Mouse (Mus musculus): ENCODE results near the gene Saa1. TPM values are rescaled to one million over a fixed set of nuclear protein-coding genes. Genes with fewer than 3 reads are reported as not detected.
"Not testable (repeated sequence)": the region's sequence is repeated elsewhere in the genome, so short reads cannot be mapped to it uniquely, and the experiment has no call there.

The Saa1 gene
- polyA plus RNA-seq (2012) = not detected in 2 replicates

DNA sequence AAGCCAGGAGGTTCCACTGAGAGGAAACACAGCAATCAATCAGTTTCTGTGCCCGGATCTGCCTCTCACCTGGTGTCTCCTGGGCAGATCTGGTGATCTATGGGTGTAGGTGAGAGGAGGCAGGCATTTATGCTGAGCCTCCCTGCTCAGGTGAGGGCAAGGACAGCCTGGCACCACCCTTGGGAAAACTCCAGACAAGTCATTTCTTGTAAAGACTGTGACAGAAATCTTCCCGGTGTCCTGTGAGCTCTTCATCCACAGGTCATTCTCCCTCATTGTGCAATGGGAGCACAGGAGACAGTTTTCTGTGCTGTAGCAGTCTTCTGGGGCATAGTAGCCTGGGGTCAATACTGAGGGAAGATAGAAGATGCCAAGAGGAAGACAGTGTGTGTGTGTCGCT lies at the start of gene Saa1:
TSS of gene Saa1 (minus strand) at position 101 of the 400 bp plus-strand sequence.
- TF ChIP-seq GATA1 (IDR thresholded peaks at IDR 0.05; ENCODE audit: low read length) = not testable (repeated sequence)

DNA sequence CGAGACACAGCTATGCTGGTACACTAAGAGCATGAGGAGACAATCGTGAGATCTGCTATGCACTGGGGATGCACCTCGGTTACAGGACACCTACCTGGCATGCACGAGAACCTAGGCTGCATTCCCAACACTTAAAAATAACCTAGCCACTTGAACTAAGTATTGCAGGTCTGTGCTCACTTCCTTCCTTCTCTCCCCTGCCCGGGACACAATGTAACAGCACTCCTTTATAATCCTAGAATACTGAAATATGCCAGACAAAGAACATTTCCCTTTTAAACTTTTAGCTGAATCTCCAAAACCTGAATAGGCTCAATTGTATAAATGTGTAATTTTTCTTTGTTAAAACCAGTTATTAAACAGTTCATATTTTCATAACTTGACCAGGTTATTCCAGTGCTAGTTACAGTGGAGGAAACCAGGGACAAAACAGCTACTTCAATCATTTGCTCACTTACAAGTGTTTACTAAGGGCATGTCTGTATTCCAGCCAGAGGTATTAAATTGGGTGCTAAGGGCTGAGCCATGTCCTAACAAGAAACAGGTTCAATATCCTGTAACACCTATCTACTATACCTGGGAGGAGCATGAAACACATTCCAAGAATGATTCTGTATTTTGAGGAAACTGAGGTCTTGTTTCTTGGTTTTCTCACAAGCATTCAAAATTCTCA lies 46.5 kb upstream of the Saa1 start:
- no peak for TF ChIP-seq GATA1 (IDR thresholded peaks at IDR 0.05; ENCODE audit: low read length)

DNA sequence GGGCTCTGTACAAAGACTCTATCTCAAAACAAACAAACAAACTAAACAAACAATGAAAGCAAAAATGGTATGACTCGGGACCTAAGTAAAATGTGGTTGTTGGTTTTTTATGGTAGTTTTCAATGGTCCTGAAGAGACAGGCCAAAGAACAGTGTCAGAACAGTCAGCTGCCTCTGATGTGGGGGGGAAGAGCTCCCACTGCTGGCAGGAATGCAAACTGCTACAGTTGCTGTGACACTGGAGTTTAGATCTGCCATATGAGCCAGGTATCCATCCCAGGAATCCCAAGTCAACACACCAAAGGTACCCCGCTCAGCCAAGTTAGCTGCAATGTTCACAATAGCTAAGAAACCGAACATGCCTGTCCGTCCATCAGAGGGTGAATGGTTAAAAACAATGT lies 27.9 kb upstream of the Saa1 start:
- TF ChIP-seq GATA1 (IDR thresholded peaks at IDR 0.05; ENCODE audit: low read length) = no peak

DNA sequence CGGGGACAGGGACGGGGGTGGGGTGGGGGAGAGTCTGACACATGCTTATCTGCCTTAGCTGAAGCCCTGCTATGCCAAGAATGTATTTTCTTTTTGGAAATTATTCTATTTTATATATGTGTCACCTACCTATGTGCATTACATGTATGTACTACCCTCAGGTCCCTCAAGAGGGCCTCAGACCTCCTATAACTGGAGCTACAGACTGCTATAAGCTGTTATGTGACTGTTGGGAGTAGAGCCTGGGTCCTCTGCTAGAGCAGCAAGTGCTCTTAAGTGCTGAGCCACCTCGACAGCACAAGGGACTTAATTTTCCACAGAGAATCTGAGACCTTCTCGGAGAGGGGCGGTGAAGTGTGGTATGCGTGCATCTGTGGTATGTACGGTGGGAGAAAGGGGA lies 25.7 kb upstream of the Saa1 start:
- no peak for TF ChIP-seq GATA1 (IDR thresholded peaks at IDR 0.05; ENCODE audit: low read length)

DNA sequence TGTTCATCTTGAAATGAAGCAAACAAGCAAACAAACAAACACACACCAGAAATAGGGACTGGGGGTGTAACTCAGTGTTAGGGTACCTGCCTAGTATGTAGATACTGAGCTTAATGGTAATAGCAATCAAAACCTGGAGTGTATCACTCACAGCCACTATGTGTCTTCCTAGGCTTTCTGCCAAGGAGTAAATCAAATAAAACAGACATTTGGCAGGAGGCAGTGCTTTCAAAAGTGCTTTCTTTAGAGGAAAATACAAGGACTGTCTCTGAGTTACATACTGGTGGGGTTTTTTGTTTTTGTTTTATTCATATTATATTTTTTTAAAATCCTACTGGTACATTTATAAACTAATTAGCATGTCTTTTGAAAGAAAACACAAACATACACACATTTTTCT lies 24.6 kb upstream of the Saa1 start:
- no peak for TF ChIP-seq GATA1 (IDR thresholded peaks at IDR 0.05; ENCODE audit: low read length)

DNA sequence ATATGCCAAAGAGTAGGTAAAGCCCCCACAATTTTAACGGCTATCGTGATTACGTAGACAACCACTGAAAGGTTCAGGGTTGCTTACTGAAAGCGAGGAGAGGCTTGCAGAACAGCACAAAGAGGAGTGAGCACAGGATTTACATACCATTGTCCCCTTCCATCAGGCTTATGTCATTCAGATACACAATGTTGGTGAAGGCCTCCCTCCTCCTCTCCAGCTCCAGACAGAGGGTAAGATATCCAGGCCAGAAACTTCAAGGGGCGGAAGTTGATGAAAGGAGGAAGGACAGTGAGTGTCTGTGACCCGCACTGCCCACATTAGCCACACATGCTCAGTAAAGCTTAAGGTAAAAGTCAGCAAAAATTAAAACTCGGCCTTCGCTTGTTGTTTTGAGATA lies 21.9 kb upstream of the Saa1 start:
- TF ChIP-seq GATA1 (IDR thresholded peaks at IDR 0.05; ENCODE audit: low read length) = no peak

DNA sequence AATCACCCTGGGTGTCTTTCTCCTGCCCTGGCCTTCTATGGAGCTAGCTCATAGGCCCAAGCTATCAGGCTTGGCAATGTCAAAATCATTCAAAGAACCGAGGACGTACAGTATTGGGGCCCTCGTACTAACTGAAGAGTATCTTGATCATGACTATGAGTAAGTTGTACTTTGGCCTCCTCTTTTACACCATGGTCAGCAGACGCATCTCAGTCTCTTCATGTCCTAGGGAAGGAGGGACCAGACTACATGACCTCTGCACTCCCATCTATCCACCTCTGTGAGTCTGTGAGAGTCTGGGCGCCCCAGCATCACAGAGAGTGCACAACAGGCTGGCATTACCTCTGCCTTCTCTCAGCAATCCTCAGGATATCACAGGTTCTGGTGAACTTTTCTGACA lies 19.8 kb upstream of the Saa1 start:
- no peak for TF ChIP-seq GATA1 (IDR thresholded peaks at IDR 0.05; ENCODE audit: low read length)

DNA sequence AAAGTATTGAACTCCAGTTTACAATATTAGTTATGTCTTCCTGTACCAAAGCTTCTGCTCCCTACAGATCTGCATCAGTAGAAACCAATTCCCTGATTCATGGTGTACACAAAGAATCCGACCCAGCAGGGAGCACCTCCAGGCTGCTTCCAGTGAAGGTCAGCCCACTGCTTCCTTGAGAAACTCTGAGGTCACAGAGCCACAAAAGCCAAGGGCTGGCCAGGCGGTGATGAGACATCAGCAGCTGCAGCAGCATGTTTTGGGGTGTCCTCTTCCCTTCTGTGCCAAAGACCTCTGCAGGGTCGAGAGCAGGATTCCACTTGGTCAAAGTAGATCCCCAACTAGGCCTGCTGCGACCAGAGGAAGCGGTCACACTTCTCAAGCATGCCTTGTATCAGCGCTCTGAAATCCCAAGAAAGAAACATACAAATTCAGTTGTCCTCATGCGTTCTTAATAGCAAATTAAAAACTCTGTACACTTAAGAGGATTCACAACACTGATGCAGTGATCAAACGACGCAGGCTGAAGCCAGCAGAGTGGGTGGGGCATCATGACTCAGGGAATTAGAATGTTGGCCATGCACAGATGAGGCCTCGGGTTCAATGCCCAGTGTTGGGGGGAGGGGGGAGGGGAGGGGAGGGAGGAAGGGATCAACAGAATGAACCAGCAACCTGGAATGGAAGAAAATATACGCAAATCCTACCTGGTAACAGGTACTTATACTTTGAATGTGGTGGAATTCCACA lies 18.4 kb upstream of the Saa1 start:
- no peak for TF ChIP-seq GATA1 (IDR thresholded peaks at IDR 0.05; ENCODE audit: low read length)

DNA sequence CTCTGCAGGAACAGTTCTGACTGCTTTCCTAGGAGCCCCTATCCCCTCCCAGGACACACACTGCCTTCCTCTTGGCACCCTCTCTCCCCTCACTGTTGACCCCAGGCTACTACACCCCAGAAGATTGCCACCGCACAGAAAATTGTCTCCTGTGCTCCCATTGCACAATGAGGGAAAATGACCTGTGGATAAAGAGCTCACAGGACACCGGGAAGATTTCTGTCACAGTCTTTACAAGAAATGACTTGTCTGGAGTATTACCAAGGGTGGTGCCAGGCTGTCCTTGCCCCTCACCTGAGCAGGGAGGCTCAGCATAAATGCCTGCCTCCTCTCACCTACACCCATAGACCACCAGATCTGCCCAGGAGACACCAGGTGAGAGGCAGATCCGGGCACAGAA lies 8.7 kb upstream of the Saa1 start, which contains the start of gene Saa2:
TSS of gene Saa2 (plus strand) at position 301 of the 400 bp plus-strand sequence.
- no peak for TF ChIP-seq GATA1 (IDR thresholded peaks at IDR 0.05; ENCODE audit: low read length)

DNA sequence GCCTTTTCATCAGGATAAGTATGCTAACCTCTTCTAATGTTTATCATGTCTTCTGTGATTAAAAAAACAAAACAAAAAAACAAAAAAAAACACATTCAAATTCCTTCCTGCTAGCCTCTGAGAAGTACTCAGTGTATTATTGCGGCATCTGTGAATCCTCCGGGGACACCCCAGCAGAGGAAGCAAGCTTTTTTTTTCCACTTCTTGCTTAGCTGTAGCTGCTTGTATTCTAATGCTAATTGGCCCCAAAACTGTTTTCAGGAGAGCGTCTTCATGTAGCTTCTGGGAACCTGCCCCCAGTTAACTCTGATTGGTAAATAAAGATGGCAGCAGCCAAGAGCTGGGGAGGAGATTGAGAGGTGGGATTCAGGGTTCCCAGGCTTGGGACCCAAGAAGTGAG lies 5.7 kb upstream of the Saa1 start:
- TF ChIP-seq GATA1 (IDR thresholded peaks at IDR 0.05; ENCODE audit: low read length) = no peak

DNA sequence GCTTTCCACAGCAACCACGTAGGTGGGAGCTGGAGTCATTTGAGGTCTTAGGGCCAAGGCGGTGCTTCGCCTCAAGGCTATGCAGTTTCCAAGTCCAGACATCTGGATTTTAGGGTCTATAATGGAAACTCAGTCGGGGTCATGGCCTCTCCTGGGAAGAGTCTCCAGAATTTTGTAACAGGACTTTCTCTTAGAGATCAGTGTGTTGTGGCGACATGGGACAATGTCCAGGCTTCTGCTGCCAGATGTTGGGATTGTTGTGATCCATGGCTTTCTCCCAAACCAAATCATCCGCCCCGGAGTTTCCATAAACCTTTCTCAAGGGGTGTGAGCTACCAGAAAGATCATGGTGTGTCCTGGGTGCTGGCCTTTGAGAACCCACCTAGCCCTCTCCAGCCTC lies 3.6 kb upstream of the Saa1 start:
- no peak for TF ChIP-seq GATA1 (IDR thresholded peaks at IDR 0.05; ENCODE audit: low read length)

DNA sequence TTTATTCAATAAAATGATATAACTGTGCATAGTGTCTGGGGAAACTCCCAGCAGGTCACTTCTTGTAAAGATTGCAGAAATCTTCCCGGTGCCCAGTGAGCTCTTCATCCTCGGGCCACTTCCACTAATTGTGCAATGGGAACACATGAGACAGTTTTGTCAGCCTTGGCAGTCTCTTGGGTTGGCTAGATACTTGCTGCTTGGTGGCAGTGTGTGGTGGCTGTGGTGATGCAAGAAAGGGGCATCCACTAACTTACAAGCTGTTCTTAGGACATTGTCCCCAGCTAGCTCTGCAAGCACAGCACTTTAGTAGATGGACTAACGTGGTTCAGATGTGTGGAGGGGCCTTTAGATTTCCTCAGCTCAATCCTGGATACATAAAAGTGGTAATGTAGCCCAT lies 3.0 kb upstream of the Saa1 start:
- TF ChIP-seq GATA1 (IDR thresholded peaks at IDR 0.05; ENCODE audit: low read length) = no peak

DNA sequence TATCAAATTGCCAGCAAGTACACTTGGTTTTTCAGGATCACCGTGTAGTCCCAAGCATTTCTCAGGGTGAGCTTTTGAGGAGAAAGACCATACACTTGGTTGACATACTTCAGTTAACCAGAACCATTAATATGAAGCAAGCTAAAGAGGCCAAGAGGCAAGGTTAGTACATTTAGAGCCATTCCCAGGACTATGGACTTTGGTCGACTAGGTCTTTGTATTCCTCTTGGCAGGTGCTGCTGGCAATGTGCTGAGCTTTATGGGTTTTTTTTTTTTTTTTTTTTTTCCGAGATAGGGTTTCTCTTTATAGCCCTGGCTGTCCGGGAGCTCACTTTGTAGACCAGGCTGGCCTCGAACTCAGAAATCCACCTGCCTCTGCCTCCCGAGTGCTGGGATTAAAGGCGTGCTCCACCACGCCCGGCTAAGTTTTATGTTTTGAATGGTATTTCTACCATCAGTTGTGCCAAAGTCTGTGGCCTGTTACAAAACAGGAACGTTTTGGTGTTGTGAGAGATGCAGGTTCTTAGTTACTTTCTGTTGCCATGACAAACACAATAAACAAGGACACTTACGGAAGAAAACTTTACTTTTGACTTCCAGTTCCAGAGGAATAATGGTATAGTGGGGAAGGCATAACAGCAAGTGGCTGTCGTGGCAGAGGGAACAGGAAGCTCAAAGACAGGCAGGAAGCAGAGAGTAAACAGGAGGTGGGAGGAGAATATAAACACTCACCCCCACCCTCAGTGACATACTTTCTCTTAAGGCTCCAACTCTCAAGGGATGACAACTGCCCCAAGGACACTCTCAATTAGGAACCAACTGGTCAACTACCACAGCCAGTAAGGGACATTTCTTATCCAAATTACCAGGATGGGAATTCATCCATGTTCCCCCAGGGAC lies 4.0 kb downstream of the Saa1 start:
- no peak for TF ChIP-seq GATA1 (IDR thresholded peaks at IDR 0.05; ENCODE audit: low read length)

DNA sequence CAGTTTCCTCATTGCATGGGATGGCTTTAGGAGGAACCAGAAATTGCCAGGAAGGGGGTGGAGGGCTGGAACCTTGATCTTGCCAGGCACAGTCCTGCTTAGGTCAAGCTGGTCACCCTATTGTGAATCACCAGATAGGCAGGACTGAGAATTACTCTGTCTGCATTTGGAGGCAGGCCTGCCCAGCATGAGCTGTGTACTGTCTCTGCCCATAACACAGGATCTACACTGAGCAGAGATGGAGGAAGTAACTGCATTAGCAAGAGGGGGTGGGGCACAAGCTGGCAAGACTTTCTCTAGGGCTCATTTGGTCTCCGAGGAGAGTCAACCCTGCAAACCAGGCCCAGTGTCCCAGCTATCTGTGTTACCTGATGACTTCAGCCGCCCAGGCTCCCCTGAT lies 7.8 kb downstream of the Saa1 start:
- TF ChIP-seq GATA1 (IDR thresholded peaks at IDR 0.05; ENCODE audit: low read length) = no peak

DNA sequence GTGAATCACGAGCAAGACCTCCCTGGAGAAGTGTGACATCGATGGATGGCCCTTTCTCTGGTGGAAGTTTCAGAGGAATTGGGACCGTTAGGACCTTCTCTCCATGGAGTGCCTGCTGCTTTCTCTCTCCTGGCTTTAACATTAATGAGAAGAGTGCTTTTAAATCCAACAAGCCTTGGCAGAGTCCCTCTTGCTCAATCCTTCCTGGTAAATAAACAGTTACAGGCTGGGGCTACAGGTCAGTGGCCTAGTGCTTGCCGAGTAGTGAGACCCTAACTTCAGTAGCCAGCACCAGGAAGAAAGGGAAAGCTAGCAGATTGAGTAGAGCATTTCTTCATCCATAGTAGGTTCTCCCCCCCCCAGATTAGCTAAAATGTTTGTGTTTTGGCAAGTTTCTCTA lies 10.3 kb downstream of the Saa1 start, which contains the start of gene Saa4:
TSS of gene Saa4 (minus strand) at position 146 of the 400 bp plus-strand sequence.
- TF ChIP-seq GATA1 (IDR thresholded peaks at IDR 0.05; ENCODE audit: low read length) = no peak

DNA sequence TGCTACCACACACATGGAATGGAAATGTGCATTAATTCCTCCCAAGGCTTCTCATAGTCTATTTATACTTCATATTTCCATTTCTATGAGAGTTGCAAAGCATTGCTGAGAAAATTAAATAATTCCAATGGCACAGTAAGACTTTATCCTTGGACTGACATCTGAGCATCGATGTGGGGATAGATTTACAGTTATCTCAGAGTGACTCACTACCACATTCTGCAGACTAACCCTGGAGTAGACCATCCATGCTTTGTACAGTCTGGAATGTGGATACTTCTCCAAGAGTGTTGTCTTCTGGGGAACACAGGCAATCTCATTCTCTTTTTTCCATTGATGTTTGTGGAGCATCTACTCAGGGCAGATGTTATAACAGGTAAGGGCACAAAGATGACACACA lies 15.2 kb downstream of the Saa1 start:
- no peak for TF ChIP-seq GATA1 (IDR thresholded peaks at IDR 0.05; ENCODE audit: low read length)

All from G1E-ER4 (cell line).